Mouse (Mus musculus): ENCODE data around the gene Sympk. TPM values are rescaled to one million over a fixed set of nuclear protein-coding genes. Genes with fewer than 3 reads are reported as not detected.

Sympk gene
- polyA plus RNA-seq, 1 experiment from 2014 or later = 26.3 TPM

DNA sequence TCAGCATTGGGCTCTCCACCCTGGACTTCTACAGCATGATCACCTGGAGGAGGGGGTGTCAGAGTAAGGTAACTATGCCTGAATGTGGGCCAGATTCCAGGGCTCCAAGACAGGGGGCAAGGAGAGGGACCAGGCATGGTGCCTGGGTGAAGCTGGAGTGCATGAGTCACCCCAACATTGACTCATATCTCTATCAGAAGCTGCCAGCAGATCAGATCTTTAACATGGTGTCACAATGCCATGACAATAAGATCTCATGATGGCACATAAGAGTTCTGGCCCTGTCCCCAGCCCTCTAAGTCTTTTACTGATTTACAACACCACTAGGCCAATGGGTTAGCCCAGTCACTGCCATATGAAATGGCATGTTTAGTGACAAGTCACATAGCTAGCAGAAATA is 79.6 kb downstream of the Sympk start:
- H3K27me3 ChIP-seq (replicated peaks; ENCODE audit: control insufficient read depth, insufficient read depth, low read length) = peaks cover 16% of the 10 kb centered on the region
- no peak overlapping the region for H3K4me3 ChIP-seq (ENCODE audit: low read depth, low read length)
- no peaks in the 10 kb centered on the region for H3K4me1 ChIP-seq (replicated peaks; ENCODE audit: control insufficient read depth, insufficient read depth, low read length)
- H3K9ac ChIP-seq (ENCODE audit: low read depth, low read length) = no peak overlapping the region
- no peaks in the 10 kb centered on the region for H3K9me3 ChIP-seq (ENCODE audit: control insufficient read depth, low read length)
- H3K36me3 ChIP-seq (ENCODE audit: control insufficient read depth, insufficient read depth, low read length) = no peaks in the 10 kb centered on the region
- ATAC-seq (replicated peaks; ENCODE audit: low FRiP score) (no peak), DNase-seq (ENCODE audit: low spot score) (no peak)
- H3K4me2 ChIP-seq = no peak overlapping the region
- no peak overlapping the region for H3K27ac ChIP-seq (ENCODE audit: low read depth, low read length)

Small RNAs within 50 kb of the gene (microRNA-seq; reads per million reads assigned to microRNA genes)
- gene Mir3100 (ENCODE audit: borderline number of aligned reads) = not detected

Other genes starting within 250 kb of the Sympk start
- gene Psg19, start 225.9 kb upstream of the Sympk start, polyA plus RNA-seq (2014; fragmentation: Nextera tagmentation; extraction: Ambion mirVana) = not detected in 2 replicates
- 0.08 TPM in 2 replicates for gene Psg17, start 202.8 kb upstream of the Sympk start, polyA plus RNA-seq (2014; fragmentation: Nextera tagmentation; extraction: Ambion mirVana)
- gene Mill2, start 184.4 kb upstream of the Sympk start, polyA plus RNA-seq (2014; fragmentation: Nextera tagmentation; extraction: Ambion mirVana) = 0.21 and 0.26 TPM in 2 replicates
- gene Pglyrp1, start 153.0 kb upstream of the Sympk start, polyA plus RNA-seq (2014; fragmentation: Nextera tagmentation; extraction: Ambion mirVana) = 7.9 TPM in 2 replicates
- gene Ccdc61, start 114.0 kb upstream of the Sympk start, polyA plus RNA-seq (2014; fragmentation: Nextera tagmentation; extraction: Ambion mirVana) = 20.8 and 21.1 TPM in 2 replicates
- gene Nova2, start 98.5 kb upstream of the Sympk start, polyA plus RNA-seq (2014; fragmentation: Nextera tagmentation; extraction: Ambion mirVana) = 0.22 and 0.41 TPM in 2 replicates
- gene Nanos2, start 37.0 kb upstream of the Sympk start, polyA plus RNA-seq (2014; fragmentation: Nextera tagmentation; extraction: Ambion mirVana) = not detected in 2 replicates
- gene Mypop, start 33.1 kb upstream of the Sympk start, polyA plus RNA-seq (2014; fragmentation: Nextera tagmentation; extraction: Ambion mirVana) = 1.5 and 2.2 TPM in 2 replicates
- 23.3 and 24.9 TPM in 2 replicates for gene Irf2bp1, start 20.3 kb upstream of the Sympk start, polyA plus RNA-seq (2014; fragmentation: Nextera tagmentation; extraction: Ambion mirVana)
- gene Foxa3, start 839 bp upstream of the Sympk start, polyA plus RNA-seq (2014; fragmentation: Nextera tagmentation; extraction: Ambion mirVana) = 29.7 and 32.0 TPM in 2 replicates
- not detected in 2 replicates for gene Rsph6a, start 30.3 kb downstream of the Sympk start, polyA plus RNA-seq (2014; fragmentation: Nextera tagmentation; extraction: Ambion mirVana)
- 10.2 and 12.8 TPM in 2 replicates for gene Dmwd, start 51.9 kb downstream of the Sympk start, polyA plus RNA-seq (2014; fragmentation: Nextera tagmentation; extraction: Ambion mirVana)
- 12.4 and 13.9 TPM in 2 replicates for gene Dmpk, start 59.5 kb downstream of the Sympk start, polyA plus RNA-seq (2014; fragmentation: Nextera tagmentation; extraction: Ambion mirVana)
- 3.7 and 4.3 TPM in 2 replicates for gene Six5, start 70.2 kb downstream of the Sympk start, polyA plus RNA-seq (2014; fragmentation: Nextera tagmentation; extraction: Ambion mirVana)
- 1.2 and 1.9 TPM in 2 replicates for gene Gm4969, start 94.0 kb downstream of the Sympk start, polyA plus RNA-seq (2014; fragmentation: Nextera tagmentation; extraction: Ambion mirVana)
- gene Fbxo46, start 95.5 kb downstream of the Sympk start, polyA plus RNA-seq (2014; fragmentation: Nextera tagmentation; extraction: Ambion mirVana) = 9.9 TPM in 2 replicates
- gene Qpctl, start 124.9 kb downstream of the Sympk start, polyA plus RNA-seq (2014; fragmentation: Nextera tagmentation; extraction: Ambion mirVana) = 7.5 and 9.5 TPM in 2 replicates
- gene Snrpd2, start 125.3 kb downstream of the Sympk start, polyA plus RNA-seq (2014; fragmentation: Nextera tagmentation; extraction: Ambion mirVana) = 140 and 158 TPM in 2 replicates
- gene Gipr, start 141.8 kb downstream of the Sympk start, polyA plus RNA-seq (2014; fragmentation: Nextera tagmentation; extraction: Ambion mirVana) = 0.69 and 0.73 TPM in 2 replicates
- 2.7 and 3.8 TPM in 2 replicates for gene Eml2, start 152.0 kb downstream of the Sympk start, polyA plus RNA-seq (2014; fragmentation: Nextera tagmentation; extraction: Ambion mirVana)
- 1.4 and 1.9 TPM in 2 replicates for gene Gpr4, start 188.2 kb downstream of the Sympk start, polyA plus RNA-seq (2014; fragmentation: Nextera tagmentation; extraction: Ambion mirVana)
- 31.6 and 33.9 TPM in 2 replicates for gene Opa3, start 204.0 kb downstream of the Sympk start, polyA plus RNA-seq (2014; fragmentation: Nextera tagmentation; extraction: Ambion mirVana)
- 85.9 and 87.5 TPM in 2 replicates for gene Vasp, start 247.4 kb downstream of the Sympk start, polyA plus RNA-seq (2014; fragmentation: Nextera tagmentation; extraction: Ambion mirVana)

Measured in liver, embryonic 11.5 days (tissue).